Mouse (Mus musculus): ENCODE measurements around the gene Defb30.
A peak's percentile ranks its signal among the peaks of the same experiment; 100 is the strongest.

The Defb30 gene

DNA sequence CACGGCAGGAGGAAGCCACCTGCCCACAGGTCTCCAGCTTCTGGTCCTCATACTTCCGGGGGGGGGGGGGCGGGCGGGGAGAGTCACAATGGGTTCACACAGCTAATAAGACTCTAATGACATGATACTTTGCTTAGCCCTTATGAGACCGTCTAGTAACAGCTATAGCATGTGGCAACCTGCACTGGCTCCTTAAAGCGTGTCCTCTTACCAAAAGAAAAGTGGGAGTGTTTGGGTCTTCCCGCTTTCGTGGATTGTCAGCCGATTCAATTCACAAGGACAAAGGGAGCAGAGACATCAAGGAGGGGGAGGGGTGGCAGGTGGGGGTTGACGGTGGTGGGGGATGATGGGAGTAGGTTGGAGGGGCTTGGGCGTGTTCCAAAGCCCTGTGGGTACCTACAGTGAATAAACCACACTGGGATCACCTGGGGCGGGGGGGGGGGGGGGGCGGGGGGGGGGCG lies at the start of gene Defb30:
Gene Defb30, minus strand, starts transcription at position 51 of the 461 bp plus-strand sequence.
- no peak for DNase-seq (ENCODE audit: low spot score in 2 of 2)

DNA sequence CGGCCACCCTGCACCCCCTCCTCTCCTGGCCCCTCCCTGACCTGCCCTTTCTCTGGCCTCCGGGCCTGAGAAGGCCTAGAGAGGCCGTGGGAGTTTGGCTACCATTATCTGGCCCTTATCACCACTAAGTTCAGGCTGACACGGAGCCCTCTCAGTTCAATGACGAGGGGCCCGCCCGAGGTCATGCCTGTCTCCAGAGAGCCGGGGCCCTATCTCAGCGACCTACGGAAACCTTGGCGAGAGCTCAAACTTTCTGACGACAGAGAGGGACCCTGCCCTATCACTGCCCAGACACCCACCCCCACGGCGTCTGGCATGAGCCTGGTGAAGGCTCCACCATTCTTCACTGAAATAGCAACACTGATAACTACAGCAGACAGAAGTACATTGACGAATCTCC lies 17.9 kb upstream of the Defb30 start:
- no peak for DNase-seq (ENCODE audit: low spot score in 2 of 2)

DNA sequence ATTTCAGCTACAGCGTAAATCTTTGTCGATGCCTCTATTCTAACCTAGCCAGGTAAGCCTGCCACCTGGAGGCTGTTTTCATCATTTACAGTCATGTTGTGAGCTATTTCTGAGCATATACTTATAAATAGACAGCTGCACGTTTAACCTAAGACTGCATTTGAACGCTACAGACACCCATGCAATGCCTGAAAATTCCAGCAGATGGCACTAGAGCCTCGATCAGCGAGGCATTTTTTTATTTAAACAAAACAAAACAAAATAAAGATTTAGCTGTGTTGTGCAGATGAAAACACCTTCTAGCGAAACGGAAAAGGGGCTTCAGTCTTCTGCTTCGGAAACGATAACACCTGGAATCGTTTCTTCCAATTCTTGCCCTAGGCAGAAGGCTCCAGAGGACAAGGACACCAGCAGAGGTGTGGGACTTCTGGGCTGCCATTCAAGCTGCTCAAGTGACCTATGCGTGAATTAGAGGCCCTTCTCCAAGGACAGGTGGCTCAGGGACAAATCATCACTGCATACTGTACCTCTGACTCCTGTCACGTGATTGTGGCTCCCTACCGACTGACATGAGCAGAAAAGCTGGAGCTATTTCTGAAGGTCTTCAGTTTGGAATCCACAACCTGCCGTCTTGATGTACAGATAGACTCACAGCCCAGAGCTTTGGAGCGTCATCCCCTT lies 17.0 kb upstream of the Defb30 start:
- peak; percentile 35 to 48 for DNase-seq (ENCODE audit: low spot score in 2 of 2)

GRCm38 (mm10) chr14:63065391-63065790 lies 15.6 kb upstream of the Defb30 start:
- DNase-seq (ENCODE audit: low spot score in 2 of 2), result no peak

GRCm38 (mm10) chr14:63062184-63062583 lies 12.4 kb upstream of the Defb30 start:
- DNase-seq (ENCODE audit: low spot score in 2 of 2), result no peak

GRCm38 (mm10) chr14:63060361-63060760 lies 10.6 kb upstream of the Defb30 start:
- no peak for DNase-seq (ENCODE audit: low spot score in 2 of 2)

DNA sequence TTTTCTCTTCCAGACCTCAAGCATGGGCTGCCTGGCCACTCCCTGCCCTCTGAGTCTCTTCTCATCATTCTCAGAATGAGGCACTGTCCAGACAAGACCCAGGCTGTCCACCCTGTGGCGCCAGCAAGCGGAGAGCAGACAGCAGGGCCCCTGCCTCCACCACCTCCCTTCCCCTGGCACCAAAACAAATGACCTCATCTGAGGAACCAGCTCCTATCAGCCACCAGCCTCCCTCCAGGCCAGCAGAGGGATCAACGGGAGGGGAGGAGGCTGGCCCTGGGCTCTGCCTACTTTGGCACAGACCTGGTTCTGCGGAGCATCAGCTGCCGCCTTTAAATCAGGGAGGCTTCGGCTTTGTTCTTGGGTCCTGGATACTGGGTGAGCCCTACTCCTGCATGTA lies 5.0 kb upstream of the Defb30 start:
- peak in 1 of 2 experiments; percentile 30 for DNase-seq (ENCODE audit: low spot score in 2 of 2)

DNA sequence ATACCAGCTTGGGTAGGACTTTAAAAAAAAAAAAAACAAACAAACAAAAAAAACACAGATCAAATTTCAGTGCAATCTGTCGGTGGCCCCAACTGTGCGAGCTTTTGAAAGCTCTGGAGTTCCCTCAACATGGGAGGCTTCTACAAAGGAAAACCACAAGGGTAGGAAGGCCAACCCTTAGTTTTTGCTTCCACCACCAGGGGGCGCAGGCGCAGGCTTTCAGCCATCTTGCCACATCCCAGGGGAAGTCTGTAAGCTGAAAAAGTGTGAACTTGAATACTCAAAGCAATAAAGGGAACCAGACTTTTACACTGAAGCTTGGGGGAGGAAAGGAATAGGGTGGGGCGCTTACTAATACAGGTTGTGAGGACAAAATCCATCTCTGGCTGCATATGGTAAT lies 1.0 kb upstream of the Defb30 start:
- DNase-seq (ENCODE audit: low spot score in 2 of 2), result peak; percentile 15 to 49

DNA sequence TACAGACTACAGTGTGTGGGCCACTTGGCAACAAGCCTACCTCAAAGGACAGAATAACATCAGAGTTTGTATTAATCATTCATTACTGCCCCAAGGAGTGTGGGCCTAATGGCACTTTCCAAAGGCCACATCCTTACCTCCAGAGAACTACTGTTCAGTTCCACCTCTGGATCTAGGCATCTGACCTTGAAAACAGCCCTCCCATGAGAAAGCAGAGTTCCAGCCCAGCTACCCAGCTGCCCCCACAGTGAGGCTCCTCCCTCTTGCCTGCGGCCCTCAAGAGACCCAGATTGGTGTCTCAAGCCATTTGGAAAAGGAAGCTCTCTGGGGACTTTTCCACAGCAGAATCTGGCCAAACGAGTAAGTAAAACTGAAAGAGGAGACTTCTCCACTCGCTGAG lies 3.1 kb downstream of the Defb30 start, which contains the start of gene Defb42:
Gene Defb42, plus strand, starts transcription at position 301 of the 400 bp plus-strand sequence.
- no peak for DNase-seq (ENCODE audit: low spot score in 2 of 2)

DNA sequence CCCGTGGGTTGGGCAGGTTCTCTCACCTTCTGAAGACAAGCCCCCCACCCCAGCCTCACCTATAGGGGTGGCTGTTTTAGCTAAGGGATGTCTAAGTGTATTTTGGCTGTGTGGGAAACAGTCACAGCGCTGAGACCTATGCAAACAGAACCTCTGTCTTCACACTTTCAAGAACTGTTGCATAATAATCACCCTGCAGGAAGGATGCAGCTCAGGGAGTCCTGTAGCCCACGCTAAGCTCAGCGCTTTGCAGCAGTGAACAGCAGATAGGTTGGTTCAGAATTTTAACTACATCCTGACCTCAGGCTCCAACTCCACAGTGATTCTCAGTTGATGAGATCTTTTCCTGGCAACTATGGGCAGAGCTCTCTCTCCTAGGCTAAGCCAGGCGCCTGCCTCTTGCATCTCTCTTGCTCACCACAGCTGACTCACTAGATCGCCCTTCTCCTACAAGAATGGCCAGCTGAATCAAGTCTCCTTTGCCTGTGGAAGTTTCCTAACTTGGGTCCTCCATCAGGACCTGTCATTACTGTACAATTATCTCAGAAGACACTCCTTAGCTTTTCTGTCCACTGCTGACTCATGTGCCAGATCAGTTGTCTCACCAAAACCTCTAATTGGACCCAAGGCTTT lies 29.1 kb downstream of the Defb30 start:
- no peak for DNase-seq (ENCODE audit: low spot score in 2 of 2)

GRCm38 (mm10) chr14:63014667-63015066 lies 35.1 kb downstream of the Defb30 start:
- DNase-seq (ENCODE audit: low spot score in 2 of 2), result no peak

DNA sequence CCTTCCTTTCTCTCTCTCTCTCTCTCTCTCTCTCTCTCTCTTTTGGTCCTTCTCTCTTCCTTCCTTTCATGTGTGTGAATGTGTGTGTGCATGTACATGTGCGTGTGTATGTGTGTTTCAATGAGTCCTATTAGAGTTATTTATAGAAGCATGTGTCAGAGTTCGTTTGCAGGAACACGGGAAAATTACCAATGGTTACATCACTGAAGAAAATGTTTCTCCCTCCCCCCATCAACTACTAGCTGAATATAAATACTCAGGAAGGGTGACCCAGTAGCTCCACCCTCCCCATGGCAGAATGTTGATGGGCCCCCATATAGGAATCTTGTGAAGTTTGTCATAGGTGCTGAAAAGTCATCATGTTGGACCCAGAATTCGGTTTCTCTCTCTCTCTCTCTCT lies 36.7 kb downstream of the Defb30 start:
- no peak for DNase-seq (ENCODE audit: low spot score in 2 of 2)

DNA sequence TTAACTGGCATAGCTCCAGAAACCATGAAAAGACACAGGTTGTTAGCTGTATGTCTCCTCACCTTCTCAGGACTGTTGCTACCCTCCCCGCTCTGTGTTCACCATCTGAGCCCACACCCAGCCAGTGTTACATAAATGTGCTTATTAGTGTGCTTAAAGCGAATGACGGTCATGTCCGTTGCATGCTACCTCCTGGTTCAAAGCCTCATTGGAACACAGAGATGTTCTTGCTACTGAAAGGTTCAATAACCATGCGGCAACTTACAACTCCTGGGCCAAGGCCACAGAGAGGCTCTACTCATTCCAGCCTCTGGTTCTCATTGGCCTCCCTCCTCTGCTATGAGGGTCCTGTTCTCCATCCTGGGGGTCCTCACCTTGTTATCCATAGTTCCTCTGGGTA lies 38.3 kb downstream of the Defb30 start, which contains the start of gene Defb43:
Gene Defb43, plus strand, starts transcription at position 301 of the 400 bp plus-strand sequence.
- no peak for DNase-seq (ENCODE audit: low spot score in 2 of 2)

- DNase-seq (ENCODE audit: low spot score in 2 of 2), result no peak
Measured at GRCm38 (mm10) chr14:63002588-63002987, 47.2 kb downstream of the Defb30 start.

DNA sequence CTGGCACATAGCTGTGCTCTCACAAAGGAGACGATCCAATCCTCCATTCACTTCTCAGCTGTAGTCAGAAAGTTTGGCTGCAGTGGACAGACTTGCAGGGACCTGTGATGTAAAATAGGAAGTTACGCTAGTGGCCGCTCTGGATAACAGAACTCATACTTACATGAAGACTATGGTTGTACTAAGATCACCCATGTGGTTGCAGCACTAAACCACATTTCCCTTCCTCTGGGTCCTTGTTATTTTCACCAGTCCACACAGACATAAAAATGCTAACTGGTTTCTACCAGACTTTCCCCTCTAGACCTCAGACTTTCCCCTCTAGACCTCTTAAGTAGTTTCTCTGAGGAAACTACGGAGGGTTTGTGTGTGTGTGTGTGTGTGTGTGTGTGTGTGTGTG lies 50.8 kb downstream of the Defb30 start:
- DNase-seq (ENCODE audit: low spot score in 2 of 2), result no peak

DNA sequence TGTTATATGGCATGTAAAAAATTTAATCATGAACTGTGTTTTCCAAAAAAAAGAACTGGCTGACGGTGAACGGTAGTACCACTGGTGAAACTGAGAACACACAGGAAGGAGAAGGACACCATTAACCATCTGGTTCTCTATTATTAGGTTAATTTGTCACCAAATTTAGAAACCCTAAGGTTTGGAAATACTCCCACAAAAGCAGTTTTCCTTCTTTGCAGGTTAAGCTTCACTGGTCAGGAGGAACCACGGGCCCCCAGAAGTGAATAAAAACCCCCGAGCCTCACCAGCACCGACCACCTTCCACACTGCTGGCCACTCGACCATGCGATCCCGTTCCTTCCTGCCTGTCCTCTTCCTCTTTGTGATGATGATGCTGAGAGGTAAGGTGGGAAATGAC lies 52.0 kb downstream of the Defb30 start, which contains the start of gene Defb47:
Gene Defb47, plus strand, starts transcription at position 301 of the 400 bp plus-strand sequence.
- DNase-seq (ENCODE audit: low spot score in 2 of 2), result no peak

DNA sequence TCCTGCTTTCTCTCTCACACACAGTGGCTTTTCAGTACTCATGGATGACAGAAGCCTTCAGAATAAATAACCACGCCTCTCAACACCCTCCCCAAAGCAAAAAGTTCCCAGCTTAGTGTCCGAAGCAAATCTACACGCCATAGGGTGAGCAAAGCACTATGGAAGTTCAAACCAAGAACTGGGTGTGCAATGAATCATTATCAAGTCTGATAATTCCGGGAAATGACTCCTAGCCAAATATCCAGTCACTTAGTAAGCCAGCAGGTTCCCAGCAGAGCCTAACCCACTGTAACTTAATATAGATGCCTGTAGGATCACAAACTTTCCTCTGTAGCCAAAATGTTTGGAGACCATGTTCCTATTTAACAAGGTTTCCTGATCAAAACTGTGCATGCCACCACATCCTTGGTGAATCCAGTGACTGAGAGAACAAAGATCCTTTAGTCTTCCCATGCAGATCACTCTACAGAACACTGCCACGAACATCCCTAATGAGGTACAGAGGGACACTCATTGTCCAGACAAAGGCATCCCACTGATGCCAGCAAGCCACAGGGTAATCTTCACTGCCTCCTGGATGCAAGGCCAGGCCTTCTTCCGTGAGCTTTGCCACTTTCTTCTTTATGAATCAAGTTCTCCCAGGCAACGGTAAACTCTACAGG lies 57.8 kb downstream of the Defb30 start:
- DNase-seq (ENCODE audit: low spot score in 2 of 2), result no peak

DNA sequence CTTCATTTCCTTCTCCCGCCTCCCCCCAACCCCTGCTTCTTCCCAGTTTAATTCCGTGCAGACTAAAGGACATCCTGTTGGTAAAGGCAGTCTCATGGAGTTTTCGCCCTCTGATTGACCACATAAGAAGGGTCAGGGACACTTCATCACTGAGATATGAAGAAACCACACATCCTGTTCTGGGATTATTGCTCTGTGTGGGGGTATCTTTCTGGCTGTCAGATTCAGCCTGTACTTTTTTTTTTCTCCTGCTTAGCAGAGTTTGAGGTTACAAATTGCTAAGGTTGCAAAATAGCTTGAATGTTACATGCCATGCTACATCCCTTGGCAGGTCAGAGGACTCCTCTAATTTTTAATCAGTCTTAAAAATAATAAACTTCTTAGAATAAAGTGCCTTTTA lies 58.5 kb downstream of the Defb30 start:
- DNase-seq (ENCODE audit: low spot score in 2 of 2), result no peak

GRCm38 (mm10) chr14:62984410-62984809 lies 65.3 kb downstream of the Defb30 start, which contains the start of gene Defb48:
TSS of gene Defb48 (minus strand) at chr14:62984510.
- DNase-seq (ENCODE audit: low spot score in 2 of 2), result no peak
